Mouse (Mus musculus) spleen, adult 2 months (tissue): ENCODE results near the gene Olfr279.
A peak's percentile ranks its signal among the peaks of the same experiment; 100 is the strongest.

ENCODE experiments used
- CTCF ChIP-seq: fragments of 200-500 bp; IDR thresholded peaks from 2 replicates; pipeline ENCODE4 v1.5.1; 2011; ENCODE audit warnings: mild to moderate bottlenecking, inconsistent platforms; ENCODE audit not compliant: insufficient read depth, insufficient read length, insufficient replicate concordance; ENCODE audit errors: extremely low read depth
- POLR2A ChIP-seq: fragments of 200-500 bp; IDR thresholded peaks from 2 replicates; pipeline ENCODE4 v1.6.1; 2011; ENCODE audit warnings: low read depth, low read length, inconsistent platforms

GRCm38 (mm10) chr15:98475382-98475781 lies 16.8 kb upstream of the Olfr279 start:
- TF ChIP-seq CTCF (peak; percentile 35; the same call in 1 of the 2 replicates), POLR2A (no peak)
